Mouse (Mus musculus): ENCODE results near the gene Fem1b. TPM values are rescaled to one million over a fixed set of nuclear protein-coding genes. Genes with fewer than 3 reads are reported as not detected.
A peak's percentile ranks its signal among the peaks of the same experiment; 100 is the strongest.

Fem1b gene
- polyA plus RNA-seq, 1 experiment: 4.7 TPM

GRCm38 (mm10) chr9:62851571-62851970 lies 39.8 kb upstream of the Fem1b start:
- H3K27ac ChIP-seq (ENCODE audit: insufficient read depth, low read depth, low read length): no peak overlapping the region
- no peaks in the 10 kb centered on the region for H3K27me3 ChIP-seq (ENCODE audit: control insufficient read depth, insufficient read depth, low read length)
- H3K36me3 ChIP-seq (ENCODE audit: control insufficient read depth, insufficient read depth, low read length): no peaks in the 10 kb centered on the region; the same call in 1 of the 2 replicates
- no peak overlapping the region for H3K4me3 ChIP-seq (ENCODE audit: low read depth, low read length)
- no peaks in the 10 kb centered on the region; the same call in 1 of the 2 replicates for H3K4me1 ChIP-seq (ENCODE audit: control insufficient read depth, insufficient read depth, insufficient read length, low read length)
- TF ChIP-seq CTCF (IDR thresholded peaks at IDR 0.05; ENCODE audit: extremely low read depth, insufficient read length, insufficient replicate concordance, low read depth, low read length) (no peak), POLR2A (IDR thresholded peaks at IDR 0.05; ENCODE audit: low read depth, low read length) (no peak)
- WGBS: 85% methylated on average over 2 of the region's 2 CpGs

GRCm38 (mm10) chr9:62848641-62849040 lies 36.9 kb upstream of the Fem1b start:
- Histone ChIP-seq H3K27me3 (ENCODE audit: control insufficient read depth, insufficient read depth, low read length) (no peaks in the 10 kb centered on the region), H3K4me1 (ENCODE audit: control insufficient read depth, insufficient read depth, insufficient read length, low read length) (no peaks in the 10 kb centered on the region), H3K4me3 (ENCODE audit: low read depth, low read length) (no peak overlapping the region), H3K27ac (ENCODE audit: insufficient read depth, low read depth, low read length) (no peak overlapping the region), H3K36me3 (ENCODE audit: control insufficient read depth, insufficient read depth, low read length) (no peaks in the 10 kb centered on the region; the same call in 1 of the 2 replicates)
- 94% methylated on average over 3 of the region's 3 CpGs for WGBS
- TF ChIP-seq POLR2A (IDR thresholded peaks at IDR 0.05; ENCODE audit: low read depth, low read length) (no peak), CTCF (IDR thresholded peaks at IDR 0.05; ENCODE audit: extremely low read depth, insufficient read length, insufficient replicate concordance, low read depth, low read length) (no peak)

- no peaks in the 10 kb centered on the region; the same call in 1 of the 2 replicates for H3K36me3 ChIP-seq (ENCODE audit: control insufficient read depth, insufficient read depth, low read length)
- no peaks in the 10 kb centered on the region for H3K4me1 ChIP-seq (ENCODE audit: control insufficient read depth, insufficient read depth, insufficient read length, low read length)
- TF ChIP-seq POLR2A (IDR thresholded peaks at IDR 0.05; ENCODE audit: low read depth, low read length) (no peak; the same call in 1 of the 2 replicates), CTCF (IDR thresholded peaks at IDR 0.05; ENCODE audit: extremely low read depth, insufficient read length, insufficient replicate concordance, low read depth, low read length) (peak; percentile 100)
- 1% methylated on average over 3 of the region's 3 CpGs for WGBS
- no peaks in the 10 kb centered on the region for H3K27me3 ChIP-seq (ENCODE audit: control insufficient read depth, insufficient read depth, low read length)
- no peak overlapping the region for H3K27ac ChIP-seq (ENCODE audit: insufficient read depth, low read depth, low read length)
- no peak overlapping the region for H3K4me3 ChIP-seq (ENCODE audit: low read depth, low read length)
Measured at GRCm38 (mm10) chr9:62847694-62848093, 36.0 kb upstream of the Fem1b start.

GRCm38 (mm10) chr9:62844461-62844860 lies 32.7 kb upstream of the Fem1b start:
- Histone ChIP-seq H3K36me3 (ENCODE audit: control insufficient read depth, insufficient read depth, low read length) (no peaks in the 10 kb centered on the region), H3K4me3 (ENCODE audit: low read depth, low read length) (no peak overlapping the region), H3K4me1 (ENCODE audit: control insufficient read depth, insufficient read depth, insufficient read length, low read length) (peaks cover 3% of the 10 kb centered on the region; the same call in 1 of the 2 replicates), H3K27ac (ENCODE audit: insufficient read depth, low read depth, low read length) (no peak overlapping the region), H3K27me3 (ENCODE audit: control insufficient read depth, insufficient read depth, low read length) (no peaks in the 10 kb centered on the region)
- WGBS: 85% methylated on average over 5 of the region's 5 CpGs
- TF ChIP-seq POLR2A (IDR thresholded peaks at IDR 0.05; ENCODE audit: low read depth, low read length) (no peak), CTCF (IDR thresholded peaks at IDR 0.05; ENCODE audit: extremely low read depth, insufficient read length, insufficient replicate concordance, low read depth, low read length) (no peak)

GRCm38 (mm10) chr9:62843356-62844024 lies 31.8 kb upstream of the Fem1b start:
- TF ChIP-seq CTCF (IDR thresholded peaks at IDR 0.05; ENCODE audit: extremely low read depth, insufficient read length, insufficient replicate concordance, low read depth, low read length) (no peak), POLR2A (IDR thresholded peaks at IDR 0.05; ENCODE audit: low read depth, low read length) (no peak)
- peaks cover 9% of the 10 kb centered on the region; the same call in 1 of the 2 replicates for H3K4me1 ChIP-seq (ENCODE audit: control insufficient read depth, insufficient read depth, insufficient read length, low read length)
- H3K27ac ChIP-seq (ENCODE audit: insufficient read depth, low read depth, low read length): no peak overlapping the region
- H3K4me3 ChIP-seq (ENCODE audit: low read depth, low read length): no peak overlapping the region
- WGBS: 58% methylated on average over 10 of the region's 10 CpGs
- no peaks in the 10 kb centered on the region for H3K36me3 ChIP-seq (ENCODE audit: control insufficient read depth, insufficient read depth, low read length)
- no peaks in the 10 kb centered on the region for H3K27me3 ChIP-seq (ENCODE audit: control insufficient read depth, insufficient read depth, low read length)

GRCm38 (mm10) chr9:62839172-62839770 lies 27.5 kb upstream of the Fem1b start:
- Histone ChIP-seq H3K27ac (ENCODE audit: insufficient read depth, low read depth, low read length) (peak overlapping the region; percentile 45; the same call in 1 of the 2 replicates), H3K4me1 (ENCODE audit: control insufficient read depth, insufficient read depth, insufficient read length, low read length) (peaks cover 15% of the 10 kb centered on the region; the same call in 1 of the 2 replicates), H3K4me3 (ENCODE audit: low read depth, low read length) (peak overlapping the region; percentile 81), H3K36me3 (ENCODE audit: control insufficient read depth, insufficient read depth, low read length) (no peaks in the 10 kb centered on the region), H3K27me3 (ENCODE audit: control insufficient read depth, insufficient read depth, low read length) (no peaks in the 10 kb centered on the region)
- 9% methylated on average over 14 of the region's 14 CpGs for WGBS
- no peak for TF ChIP-seq CTCF (IDR thresholded peaks at IDR 0.05; ENCODE audit: extremely low read depth, insufficient read length, insufficient replicate concordance, low read depth, low read length)
- no peak for TF ChIP-seq POLR2A (IDR thresholded peaks at IDR 0.05; ENCODE audit: low read depth, low read length)

GRCm38 (mm10) chr9:62838506-62839171 lies 26.9 kb upstream of the Fem1b start, which contains the start of gene Cln6:
TSS of gene Cln6 (plus strand) at chr9:62838785.
- TF ChIP-seq POLR2A (IDR thresholded peaks at IDR 0.05; ENCODE audit: low read depth, low read length): peak; percentile 39
- TF ChIP-seq CTCF (IDR thresholded peaks at IDR 0.05; ENCODE audit: extremely low read depth, insufficient read length, insufficient replicate concordance, low read depth, low read length): no peak
- H3K36me3 ChIP-seq (ENCODE audit: control insufficient read depth, insufficient read depth, low read length): no peaks in the 10 kb centered on the region
- peak within 1 kb of the TSS; percentile 45; the same call in 1 of the 2 replicates for H3K27ac ChIP-seq (ENCODE audit: insufficient read depth, low read depth, low read length)
- no peaks in the 10 kb centered on the region for H3K27me3 ChIP-seq (ENCODE audit: control insufficient read depth, insufficient read depth, low read length)
- peak within 1 kb of the TSS; percentile 81 for H3K4me3 ChIP-seq (ENCODE audit: low read depth, low read length)
- WGBS: under 1% methylated on average over 48 of the region's 48 CpGs
- peaks cover 15% of the 10 kb centered on the region; the same call in 1 of the 2 replicates for H3K4me1 ChIP-seq (ENCODE audit: control insufficient read depth, insufficient read depth, insufficient read length, low read length)
